Mouse (Mus musculus): ENCODE results near the gene Eme1. TPM values are rescaled to one million over a fixed set of nuclear protein-coding genes. Genes with fewer than 3 reads are reported as not detected.

Gene Eme1
- polyA plus RNA-seq, 1 experiment from 2014 or later = 52.6 TPM

DNA sequence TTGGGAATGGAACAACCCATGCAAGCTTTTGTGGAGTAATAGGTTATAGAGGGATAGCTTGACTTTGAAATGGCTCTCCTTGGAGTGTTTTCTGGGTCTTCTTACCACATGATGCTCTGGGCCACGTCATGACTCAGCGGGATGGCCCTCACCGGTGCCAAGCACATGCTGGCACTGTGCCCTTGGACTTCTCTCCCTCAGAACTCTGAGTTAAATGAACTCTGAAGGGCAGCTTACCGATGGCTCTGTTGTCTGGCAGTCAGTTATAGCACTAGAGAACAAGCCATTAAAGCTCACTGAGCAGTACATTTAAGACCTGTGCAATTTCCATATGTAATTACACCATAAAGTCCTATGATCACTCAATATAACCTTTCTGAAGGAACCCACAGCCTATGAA lies 56.4 kb downstream of the Eme1 start:
- Histone ChIP-seq H3K4me1 (ENCODE audit: control insufficient read depth, insufficient read depth, low read length) (0 out of 2 replicates have a peak, but pooled peaks cover 6% of the 10 kb centered on the region), H3K27me3 (ENCODE audit: control insufficient read depth, insufficient read depth, low read length) (no peaks in the 10 kb centered on the region), H3K4me2 (ENCODE audit: low read depth, severe bottlenecking) (no peak overlapping the region), H3K9ac (ENCODE audit: low read length) (no peak overlapping the region), H3K4me3 (ENCODE audit: low read depth, low read length) (no peak overlapping the region), H3K9me3 (ENCODE audit: control insufficient read depth, low read length) (no peaks in the 10 kb centered on the region), H3K36me3 (ENCODE audit: control insufficient read depth, insufficient read depth, low read length) (no peaks in the 10 kb centered on the region), H3K27ac (replicated peaks; ENCODE audit: low read depth, low read length) (no peak overlapping the region)
- DNase-seq (ENCODE audit: low spot score) (no peak), ATAC-seq (ENCODE audit: insufficient number of reproducible peaks, low FRiP score, low TSS enrichment, low read depth) (no peak)
- WGBS = 89% methylated on average over 4 of the region's 4 CpGs

GRCm38 (mm10) chr11:94596311-94596852 lies 57.4 kb downstream of the Eme1 start:
- ATAC-seq (ENCODE audit: insufficient number of reproducible peaks, low FRiP score, low TSS enrichment, low read depth) (no peak), DNase-seq (ENCODE audit: low spot score) (no peak)
- Histone ChIP-seq H3K4me1 (ENCODE audit: control insufficient read depth, insufficient read depth, low read length) (0 out of 2 replicates have a peak, but pooled peaks cover 3% of the 10 kb centered on the region), H3K4me3 (ENCODE audit: low read depth, low read length) (no peak overlapping the region), H3K4me2 (ENCODE audit: low read depth, severe bottlenecking) (no peak overlapping the region), H3K27ac (replicated peaks; ENCODE audit: low read depth, low read length) (no peak overlapping the region), H3K27me3 (ENCODE audit: control insufficient read depth, insufficient read depth, low read length) (no peaks in the 10 kb centered on the region), H3K36me3 (ENCODE audit: control insufficient read depth, insufficient read depth, low read length) (no peaks in the 10 kb centered on the region), H3K9me3 (ENCODE audit: control insufficient read depth, low read length) (no peaks in the 10 kb centered on the region), H3K9ac (ENCODE audit: low read length) (no peak overlapping the region)
- 69% methylated on average over 7 of the region's 7 CpGs for WGBS

Other genes with a start within 250 kb of the Eme1 start
- gene Cacna1g, start 179.8 kb downstream of the Eme1 start, polyA plus RNA-seq (2014; fragmentation: Nextera tagmentation; extraction: Ambion mirVana) = 21.0 and 24.3 TPM in 2 replicates
- not detected in 2 replicates for gene Spata20, start 167.8 kb downstream of the Eme1 start, polyA plus RNA-seq (2014; fragmentation: Nextera tagmentation; extraction: Ambion mirVana)
- gene Epn3, start 154.0 kb downstream of the Eme1 start, polyA plus RNA-seq (2014; fragmentation: Nextera tagmentation; extraction: Ambion mirVana) = 2.8 and 3.1 TPM in 2 replicates
- gene Mycbpap, start 132.2 kb downstream of the Eme1 start, polyA plus RNA-seq (2014; fragmentation: Nextera tagmentation; extraction: Ambion mirVana) = 4.2 and 4.9 TPM in 2 replicates
- 3.1 and 4.1 TPM in 2 replicates for gene Rsad1, start 104.7 kb downstream of the Eme1 start, polyA plus RNA-seq (2014; fragmentation: Nextera tagmentation; extraction: Ambion mirVana)
- gene Chad, start 88.9 kb downstream of the Eme1 start, polyA plus RNA-seq (2014; fragmentation: Nextera tagmentation; extraction: Ambion mirVana) = 0.53 and 0.55 TPM in 2 replicates
- gene Acsf2, start 52.1 kb downstream of the Eme1 start, polyA plus RNA-seq (2014; fragmentation: Nextera tagmentation; extraction: Ambion mirVana) = 8.6 and 10.6 TPM in 2 replicates
- 191 and 206 TPM in 2 replicates for gene Lrrc59, start 24.2 kb downstream of the Eme1 start, polyA plus RNA-seq (2014; fragmentation: Nextera tagmentation; extraction: Ambion mirVana)
- 133 and 141 TPM in 2 replicates for gene Mrpl27, start 197 bp downstream of the Eme1 start, polyA plus RNA-seq (2014; fragmentation: Nextera tagmentation; extraction: Ambion mirVana)
- gene Xylt2, start 23.6 kb upstream of the Eme1 start, polyA plus RNA-seq (2014; fragmentation: Nextera tagmentation; extraction: Ambion mirVana) = 16.2 and 16.7 TPM in 2 replicates
- gene Gm11541, start 50.5 kb upstream of the Eme1 start, polyA plus RNA-seq (2014; fragmentation: Nextera tagmentation; extraction: Ambion mirVana) = 0.25 TPM in 1 of 2 replicates, not detected in the other
- not detected in 2 replicates for gene Cdc34b, start 87.8 kb upstream of the Eme1 start, polyA plus RNA-seq (2014; fragmentation: Nextera tagmentation; extraction: Ambion mirVana)
- gene Tmem92, start 128.7 kb upstream of the Eme1 start, polyA plus RNA-seq (2014; fragmentation: Nextera tagmentation; extraction: Ambion mirVana) = not detected in 2 replicates

All from limb, embryonic 11.5 days (tissue).